Mouse (Mus musculus) MEL (cell line): ENCODE measurements around the gene Ifna7. TPM values are rescaled to one million over a fixed set of nuclear protein-coding genes. Genes with fewer than 3 reads are reported as not detected.
"Not testable (repeated sequence)": the region's sequence is repeated elsewhere in the genome, so short reads cannot be mapped to it uniquely, and the experiment has no call there.

Experiments used
- DNase-seq: peaks from one replicate; pipeline ENCODE4 v3.0.0; 2011; ENCODE audit warnings: low read depth, low spot score
- H3K27ac ChIP-seq: 2 replicates; pipeline ENCODE4 v1.5.1; 2012; ENCODE audit warnings: low read depth, mild to moderate bottlenecking, control low read depth, low read length, moderate library complexity; ENCODE audit not compliant: control insufficient read depth
- H3K27me3 ChIP-seq, 2 experiments: fragments of 150-350 bp in 1 of 2; sonication (generic) in 1 of 2; 2 replicates each; pipeline ENCODE4 v1.6.1; 2012; ENCODE audit warnings: low read length in 2 of 2, mild to moderate bottlenecking in 2 of 2, improper control_type of control experiment in 1 of 2, moderate library complexity in 1 of 2; ENCODE audit not compliant: insufficient read depth in 2 of 2, control insufficient read depth in 1 of 2
- H3K36me3 ChIP-seq, 2 experiments: 2 replicates each; pipeline ENCODE4 v1.6.1; 2012 to 2014; ENCODE audit warnings: low read length in 2 of 2, improper control_type of control experiment in 1 of 2, inconsistent platforms in 1 of 2, mild to moderate bottlenecking in 1 of 2; ENCODE audit not compliant: insufficient read depth in 2 of 2, control insufficient read depth in 1 of 2
- H3K4me1 ChIP-seq, 2 experiments: fragments of 150-350 bp in 1 of 2; sonication (generic) in 1 of 2; 2 replicates each; pipeline ENCODE4 v1.6.1; 2012; ENCODE audit warnings: low read length in 2 of 2, improper control_type of control experiment in 1 of 2, mild to moderate bottlenecking in 1 of 2; ENCODE audit not compliant: insufficient read depth in 2 of 2, control insufficient read depth in 1 of 2
- H3K4me3 ChIP-seq, 2 experiments: fragments of 150-350 bp in 1 of 2; sonication (generic) in 1 of 2; 2 replicates each; pipeline ENCODE4 v1.5.1; 2012; ENCODE audit warnings: low read depth in 2 of 2, low read length in 2 of 2, mild to moderate bottlenecking in 2 of 2, moderate library complexity in 2 of 2, control low read depth in 1 of 2, improper control_type of control experiment in 1 of 2; ENCODE audit not compliant: control insufficient read depth in 1 of 2, insufficient read depth in 1 of 2
- H3K79me2 ChIP-seq: 2 replicates; pipeline ENCODE4 v1.6.1; 2012; ENCODE audit warnings: mild to moderate bottlenecking, low read length, moderate library complexity; ENCODE audit not compliant: control insufficient read depth, poor library complexity, insufficient read depth
- H3K9ac ChIP-seq: 2 replicates; pipeline ENCODE4 v1.6.1; 2012; ENCODE audit warnings: low read depth, mild to moderate bottlenecking, control low read depth, low read length, moderate library complexity; ENCODE audit not compliant: control insufficient read depth, poor library complexity, severe bottlenecking
- H3K9me3 ChIP-seq: fragments of 150-350 bp; sonication (generic); replicated peaks from 2 replicates; pipeline ENCODE4 v1.6.1; 2012; ENCODE audit warnings: mild to moderate bottlenecking, low read length, improper control_type of control experiment, moderate library complexity; ENCODE audit not compliant: insufficient read depth
- polyA plus RNA-seq, 2 experiments: library from polyadenylated mRNA; stranded (reverse) in 1 of 2; unstranded in 1 of 2; fragments of >175 nt in 1 of 2; fragments of >200 nt in 1 of 2; gene quantifications; 2 replicates each; pipeline versions ENCODE4 v1.2.1 to v1.2.4; 2012; ENCODE audit warnings: low replicate concordance in 2 of 2, low read depth in 1 of 2; ENCODE audit not compliant: insufficient read length in 2 of 2, insufficient read depth in 1 of 2, missing spikeins in 1 of 2
- total RNA-seq: library from RNA; depleted of rRNA; stranded (reverse); fragments of 300-350 nt; gene quantifications from 2 replicates; pipeline ENCODE4 v1.2.3, GENCODE M21; 2012

Ifna7 gene
- total and polyA plus RNA-seq, 3 experiments, result not detected

GRCm38 (mm10) chr4:88782335-88782734 lies 33.7 kb upstream of the Ifna7 start:
- H3K36me3 ChIP-seq, H3K27me3 ChIP-seq, H3K4me3 ChIP-seq, DNase-seq, H3K27ac ChIP-seq, H3K9me3 ChIP-seq, H3K79me2 ChIP-seq, H3K4me1 ChIP-seq, H3K9ac ChIP-seq: not testable (repeated sequence)

GRCm38 (mm10) chr4:88785409-88785808 lies 30.6 kb upstream of the Ifna7 start, which contains the start of gene Gm13276:
Gene Gm13276 (plus strand): TSS chr4:88785709.
- not testable (repeated sequence) for H3K4me1 ChIP-seq, H3K9me3 ChIP-seq, H3K27me3 ChIP-seq, H3K27ac ChIP-seq, H3K79me2 ChIP-seq, H3K9ac ChIP-seq, H3K36me3 ChIP-seq, H3K4me3 ChIP-seq, DNase-seq

GRCm38 (mm10) chr4:88788402-88788801 lies 27.6 kb upstream of the Ifna7 start, which contains the start of gene Gm13277:
Gene Gm13277 (plus strand): TSS chr4:88788632.
- not testable (repeated sequence) for H3K36me3 ChIP-seq, H3K4me1 ChIP-seq, H3K9me3 ChIP-seq, H3K4me3 ChIP-seq, H3K9ac ChIP-seq, H3K79me2 ChIP-seq, H3K27me3 ChIP-seq, H3K27ac ChIP-seq, DNase-seq

- not testable (repeated sequence) for H3K27ac ChIP-seq, H3K79me2 ChIP-seq, H3K27me3 ChIP-seq, H3K9me3 ChIP-seq, H3K9ac ChIP-seq, H3K4me3 ChIP-seq, DNase-seq, H3K36me3 ChIP-seq, H3K4me1 ChIP-seq
Measured at GRCm38 (mm10) chr4:88791250-88791649, 24.8 kb upstream of the Ifna7 start, which contains the start of gene Gm13278. Gene Gm13278 (plus strand): TSS chr4:88791550.

GRCm38 (mm10) chr4:88793936-88794675 lies 21.9 kb upstream of the Ifna7 start, which contains the start of gene Gm13275:
Gene Gm13275 (plus strand): TSS chr4:88794487.
- not testable (repeated sequence) for H3K4me1 ChIP-seq, H3K36me3 ChIP-seq, H3K9ac ChIP-seq, DNase-seq, H3K79me2 ChIP-seq, H3K4me3 ChIP-seq, H3K9me3 ChIP-seq, H3K27me3 ChIP-seq, H3K27ac ChIP-seq

- H3K9ac ChIP-seq, H3K9me3 ChIP-seq, H3K36me3 ChIP-seq, H3K4me3 ChIP-seq, H3K27ac ChIP-seq, DNase-seq, H3K4me1 ChIP-seq, H3K27me3 ChIP-seq, H3K79me2 ChIP-seq: not testable (repeated sequence)
Measured at GRCm38 (mm10) chr4:88797097-88797496, 18.9 kb upstream of the Ifna7 start, which contains the start of gene Gm13279. Gene Gm13279 (plus strand): TSS chr4:88797397.

GRCm38 (mm10) chr4:88799365-88799764 lies 16.7 kb upstream of the Ifna7 start, which contains the start of gene Gm13285:
Gene Gm13285 (plus strand): TSS chr4:88799665.
- H3K36me3 ChIP-seq, result not testable (repeated sequence)

More at GRCm38 (mm10) chr4:88799365-88799764, 16.7 kb upstream of the Ifna7 start, which contains the start of gene Gm13285:
- H3K27ac ChIP-seq, H3K27me3 ChIP-seq, H3K9me3 ChIP-seq, H3K9ac ChIP-seq, H3K4me3 ChIP-seq, DNase-seq, H3K79me2 ChIP-seq, H3K4me1 ChIP-seq: not testable (repeated sequence)
